Mouse (Mus musculus) intestine, embryonic 14.5 days (tissue): Measurements from ENCODE around the gene Ntmt1. TPM values are rescaled to one million over a fixed set of nuclear protein-coding genes. Genes with fewer than 3 reads are reported as not detected.

Experiments used
- ATAC-seq: fragments of 200-750 bp; cut with Nextera tagmentation; replicated peaks from 2 replicates; pipeline ENCODE4 v1.8.0; 2017; ENCODE audit warnings: low read depth, moderate number of reproducible peaks, moderate TSS enrichment, moderate library complexity; ENCODE audit not compliant: low FRiP score, low TSS enrichment
- DNase-seq: peaks from one replicate; pipeline ENCODE4 v3.0.0-alpha.2; 2018; ENCODE audit warnings: low spot score
- H3K27ac ChIP-seq: fragments of 300-500 bp; sonication (generic); 2 replicates; pipeline ENCODE4 v1.5.1; 2014; ENCODE audit warnings: low read depth, mild to moderate bottlenecking, control low read depth
- H3K27me3 ChIP-seq: fragments of 300-500 bp; sonication (generic); replicated peaks from 2 replicates; pipeline ENCODE4 v1.6.1; 2014; ENCODE audit warnings: low read length, control low read depth; ENCODE audit not compliant: control insufficient read depth, insufficient read depth
- H3K36me3 ChIP-seq: fragments of 300-500 bp; sonication (generic); 2 replicates; pipeline ENCODE4 v1.6.1; 2014; ENCODE audit warnings: low read length, control low read depth; ENCODE audit not compliant: control insufficient read depth, insufficient read depth
- H3K4me1 ChIP-seq: fragments of 300-500 bp; sonication (generic); replicated peaks from 2 replicates; pipeline ENCODE4 v1.6.1; 2014; ENCODE audit warnings: low read length, control low read depth, mixed read lengths; ENCODE audit not compliant: control insufficient read depth, insufficient read depth
- H3K4me2 ChIP-seq: fragments of 300-500 bp; sonication (generic); 2 replicates; pipeline ENCODE4 v1.6.1; 2014; ENCODE audit warnings: low read length
- H3K4me3 ChIP-seq: fragments of 300-500 bp; sonication (generic); 2 replicates; pipeline ENCODE4 v1.5.1; 2014; ENCODE audit warnings: low read depth, low read length, control low read depth, mixed read lengths
- H3K9ac ChIP-seq: fragments of 300-500 bp; sonication (generic); 2 replicates; pipeline ENCODE4 v1.6.1; 2014; ENCODE audit warnings: mild to moderate bottlenecking, low read length
- H3K9me3 ChIP-seq: fragments of 300-500 bp; sonication (generic); 2 replicates; pipeline ENCODE4 v1.6.1; 2016; ENCODE audit warnings: low read length, control low read depth; ENCODE audit not compliant: control insufficient read depth
- WGBS: fragments of 180-500 bp; shearing (Covaris S2); extraction: QIAGEN DNeasy Blood & Tissue Kit; methylation state at CpG from one replicate; pipeline ENCODE4 v1.1.7; 2014; 5-methylcytosine and 5-hydroxymethylcytosine counted together
- polyA plus RNA-seq: library from polyadenylated mRNA; unstranded; fragments of >200 nt; fragmentation: Nextera tagmentation; extraction: Ambion mirVana; gene quantifications from 2 replicates; pipeline ENCODE4 v1.2.1, GENCODE M21; 2014

The Ntmt1 gene
- polyA plus RNA-seq, 1 experiment from 2014 or later, result 105 TPM

- peaks cover 9% of the 10 kb centered on the region; the same call in 1 of the 2 replicates for H3K4me1 ChIP-seq
- no peak overlapping the region for H3K27ac ChIP-seq
- ATAC-seq (no peak), DNase-seq (no peak)
- H3K4me2 ChIP-seq, result no peak overlapping the region
- no peak overlapping the region for H3K4me3 ChIP-seq
- 71% methylated on average over 5 of the region's 5 CpGs for WGBS
- no peaks in the 10 kb centered on the region for H3K27me3 ChIP-seq
- H3K36me3 ChIP-seq, result no peaks in the 10 kb centered on the region
- no peak overlapping the region for H3K9ac ChIP-seq
- H3K9me3 ChIP-seq, result 0 out of 2 replicates have a peak, but pooled peaks cover 7% of the 10 kb centered on the region
Measured at GRCm38 (mm10) chr2:30768529-30768928, 39.1 kb upstream of the Ntmt1 start.

- no peaks in the 10 kb centered on the region for H3K27me3 ChIP-seq
- no peak overlapping the region for H3K9ac ChIP-seq
- no peak overlapping the region for H3K4me3 ChIP-seq
- H3K9me3 ChIP-seq, result 0 out of 2 replicates have a peak, but pooled peaks cover 7% of the 10 kb centered on the region
- no peaks in the 10 kb centered on the region for H3K36me3 ChIP-seq
- H3K27ac ChIP-seq, result no peak overlapping the region
- no peak for ATAC-seq
- DNase-seq, result no peak
- 49% methylated on average over 6 of the region's 6 CpGs for WGBS
- peaks cover 9% of the 10 kb centered on the region; the same call in 1 of the 2 replicates for H3K4me1 ChIP-seq
- H3K4me2 ChIP-seq, result no peak overlapping the region
Measured at GRCm38 (mm10) chr2:30769187-30769586, 38.4 kb upstream of the Ntmt1 start.

DNA sequence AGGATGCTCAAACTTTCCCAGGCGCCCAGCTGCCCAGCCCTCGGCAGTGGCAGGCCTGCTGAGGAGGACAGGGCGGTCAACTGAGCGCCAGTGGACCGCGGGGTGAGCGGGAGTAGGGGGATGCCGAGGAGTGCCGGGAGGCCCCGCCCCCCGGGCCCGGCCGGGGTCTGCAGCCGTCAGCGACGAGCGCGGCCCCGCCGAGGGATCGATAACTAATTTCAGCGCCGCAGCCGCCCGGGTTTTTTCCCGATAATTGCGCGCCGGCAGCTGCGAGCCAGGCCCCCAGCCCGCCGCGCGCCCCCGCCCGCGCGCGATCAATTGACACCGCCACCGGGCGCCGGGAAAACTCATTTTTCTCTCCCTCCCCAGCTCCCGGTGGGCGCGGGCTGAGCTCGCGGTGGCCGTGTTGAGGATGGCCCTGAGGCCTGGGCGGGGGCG, 36.2 kb upstream of the Ntmt1 start:
- Histone ChIP-seq H3K27ac (peak overlapping the region; percentile 55), H3K9ac (peak overlapping the region; percentile 46), H3K4me1 (peaks cover 9% of the 10 kb centered on the region; the same call in 1 of the 2 replicates), H3K4me3 (peak overlapping the region; percentile 36), H3K36me3 (no peaks in the 10 kb centered on the region), H3K9me3 (no peaks in the 10 kb centered on the region), H3K27me3 (no peaks in the 10 kb centered on the region), H3K4me2 (peak overlapping the region; percentile 64)
- 2% methylated on average over 51 of the region's 51 CpGs for WGBS
- ATAC-seq (0 out of 2 replicates have a peak, but pooled peaks have one; percentile 22), DNase-seq (peak; percentile 57)

GRCm38 (mm10) chr2:30771806-30772460, 35.7 kb upstream of the Ntmt1 start:
- H3K27me3 ChIP-seq, result no peaks in the 10 kb centered on the region
- no peaks in the 10 kb centered on the region for H3K36me3 ChIP-seq
- DNase-seq (peak; percentile 76), ATAC-seq (peak; percentile 50; the same call in 1 of the 2 replicates)
- H3K4me1 ChIP-seq, result peaks cover 9% of the 10 kb centered on the region; the same call in 1 of the 2 replicates
- peak overlapping the region; percentile 36 for H3K4me3 ChIP-seq
- WGBS, result 7% methylated on average over 19 of the region's 19 CpGs
- peak overlapping the region; percentile 64 for H3K4me2 ChIP-seq
- peak overlapping the region; percentile 46 for H3K9ac ChIP-seq
- peak overlapping the region; percentile 55 for H3K27ac ChIP-seq
- no peaks in the 10 kb centered on the region for H3K9me3 ChIP-seq

- DNase-seq (no peak), ATAC-seq (peak; percentile 44; the same call in 1 of the 2 replicates)
- no peaks in the 10 kb centered on the region for H3K36me3 ChIP-seq
- no peak overlapping the region for H3K4me3 ChIP-seq
- no peaks in the 10 kb centered on the region for H3K9me3 ChIP-seq
- no peak overlapping the region for H3K9ac ChIP-seq
- H3K4me2 ChIP-seq, result no peak overlapping the region
- peaks cover 9% of the 10 kb centered on the region; the same call in 1 of the 2 replicates for H3K4me1 ChIP-seq
- WGBS, result 43% methylated on average over 15 of the region's 15 CpGs
- H3K27ac ChIP-seq, result peak overlapping the region; percentile 44; the same call in 1 of the 2 replicates
- H3K27me3 ChIP-seq, result no peaks in the 10 kb centered on the region
Measured at GRCm38 (mm10) chr2:30772581-30773312, 34.9 kb upstream of the Ntmt1 start.

DNA sequence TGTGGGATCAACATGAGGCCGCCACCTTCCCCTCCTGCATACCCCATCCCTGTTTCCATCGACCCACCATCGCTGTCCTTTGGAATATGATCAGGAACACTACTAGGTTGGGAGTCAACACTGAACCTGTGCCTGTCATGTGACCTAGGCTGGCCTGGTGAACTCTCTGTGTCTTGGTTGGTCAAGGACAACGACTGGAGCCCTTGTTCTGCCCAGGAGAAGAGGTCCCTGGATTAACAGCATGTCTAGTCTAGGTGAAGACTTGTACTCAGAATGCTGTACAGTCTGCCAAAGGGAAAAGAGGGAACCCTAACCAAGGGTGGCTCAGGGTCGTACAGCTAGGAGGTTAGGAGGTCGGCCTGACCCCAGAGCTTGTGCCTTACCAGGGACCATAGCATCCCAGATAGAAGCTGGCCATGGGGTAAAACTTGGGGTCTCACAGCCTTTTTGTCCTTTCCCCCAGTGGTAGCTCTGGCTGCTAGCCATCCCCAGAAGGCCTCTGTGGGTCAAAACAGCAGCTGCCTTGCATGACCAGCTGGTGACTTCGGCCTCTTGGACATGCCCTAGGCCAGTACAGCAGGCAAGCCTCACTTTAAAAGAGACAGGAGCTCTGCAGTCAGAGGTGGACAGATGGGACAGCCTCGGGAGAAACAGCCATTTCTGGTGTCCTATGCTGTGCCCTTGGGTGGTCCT, 34.2 kb upstream of the Ntmt1 start:
- WGBS, result 81% methylated on average over 8 of the region's 8 CpGs

DNA sequence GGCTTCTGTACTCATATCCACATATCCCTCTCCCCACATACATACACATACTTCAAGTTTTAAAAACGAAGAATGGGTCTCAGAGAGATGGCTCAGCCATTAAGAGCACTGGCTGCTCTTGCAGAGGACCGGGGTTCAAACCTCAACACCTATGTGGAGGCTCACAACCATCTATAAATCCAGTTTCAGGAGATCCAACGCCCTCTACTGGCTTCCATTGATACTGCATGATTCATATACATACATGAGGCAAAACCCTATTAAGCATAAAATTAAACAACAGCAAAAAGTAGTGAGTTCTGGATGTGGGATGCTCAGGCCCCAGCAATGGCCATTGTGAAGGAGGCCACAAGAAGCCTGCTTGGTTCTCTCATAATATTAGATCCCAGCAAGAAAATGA, 31.7 kb upstream of the Ntmt1 start:
- H3K27me3 ChIP-seq, result no peaks in the 10 kb centered on the region
- peaks cover 16% of the 10 kb centered on the region for H3K4me1 ChIP-seq
- H3K4me2 ChIP-seq, result no peak overlapping the region
- H3K9ac ChIP-seq, result no peak overlapping the region
- ATAC-seq (no peak), DNase-seq (no peak)
- H3K36me3 ChIP-seq, result no peaks in the 10 kb centered on the region
- no peak overlapping the region for H3K27ac ChIP-seq
- no peak overlapping the region for H3K4me3 ChIP-seq
- 56% methylated on average over 3 of the region's 3 CpGs for WGBS
- H3K9me3 ChIP-seq, result no peaks in the 10 kb centered on the region

More for the DNA sequence above, 34.2 kb upstream of the Ntmt1 start:
- H3K4me1 ChIP-seq, result peaks cover 9% of the 10 kb centered on the region; the same call in 1 of the 2 replicates
- H3K4me2 ChIP-seq, result no peak overlapping the region
- no peak for ATAC-seq
- H3K9ac ChIP-seq, result no peak overlapping the region
- H3K27me3 ChIP-seq, result no peaks in the 10 kb centered on the region
- 0 out of 2 replicates have a peak overlapping the region, but pooled peaks have one; percentile 38 for H3K27ac ChIP-seq
- no peak for DNase-seq
- no peaks in the 10 kb centered on the region for H3K36me3 ChIP-seq
- H3K9me3 ChIP-seq, result no peaks in the 10 kb centered on the region
- no peak overlapping the region for H3K4me3 ChIP-seq

GRCm38 (mm10) chr2:30777266-30777665, 30.4 kb upstream of the Ntmt1 start:
- Histone ChIP-seq H3K4me2 (no peak overlapping the region), H3K9me3 (no peaks in the 10 kb centered on the region), H3K4me1 (peaks cover 13% of the 10 kb centered on the region), H3K36me3 (no peaks in the 10 kb centered on the region), H3K9ac (no peak overlapping the region), H3K27ac (no peak overlapping the region), H3K4me3 (no peak overlapping the region), H3K27me3 (no peaks in the 10 kb centered on the region)
- ATAC-seq, result no peak
- no peak for DNase-seq
- WGBS, result 71% methylated on average over 3 of the region's 3 CpGs
